Mouse (Mus musculus) cerebellum, adult 11-12 months (tissue): ENCODE measurements around the gene Cers1.

Experiments
- DNase-seq: peaks from one replicate; pipeline ENCODE4 v3.0.0; 2022

Cers1 gene

GRCm38 (mm10) chr8:70352657-70353151 is 37.1 kb downstream of the Cers1 start:
- DNase-seq, result peak; percentile 65

GRCm38 (mm10) chr8:70353194-70353817 is 37.7 kb downstream of the Cers1 start, which contains the start of gene Upf1:
Gene Upf1, minus strand, starts transcription at chr8:70353278.
- DNase-seq, result peak; percentile 100

- DNase-seq, result peak; percentile 26
Observed at GRCm38 (mm10) chr8:70354004-70354403, 38.4 kb downstream of the Cers1 start.

- DNase-seq, result no peak
Observed at GRCm38 (mm10) chr8:70356111-70356510, 40.5 kb downstream of the Cers1 start.

- DNase-seq, result peak; percentile 22
Observed at GRCm38 (mm10) chr8:70359411-70359810, 43.8 kb downstream of the Cers1 start.

- DNase-seq, result no peak
Observed at GRCm38 (mm10) chr8:70360769-70361168, 45.2 kb downstream of the Cers1 start.

GRCm38 (mm10) chr8:70361484-70362032 is 46.0 kb downstream of the Cers1 start:
- no peak for DNase-seq

GRCm38 (mm10) chr8:70364066-70364465 is 48.5 kb downstream of the Cers1 start:
- no peak for DNase-seq

- DNase-seq, result no peak
Observed at GRCm38 (mm10) chr8:70366588-70366987, 51.0 kb downstream of the Cers1 start.

GRCm38 (mm10) chr8:70370476-70370875 is 54.9 kb downstream of the Cers1 start:
- DNase-seq, result peak; percentile 22

- DNase-seq, result peak; percentile 18
Observed at GRCm38 (mm10) chr8:70371951-70372350, 56.4 kb downstream of the Cers1 start.

- DNase-seq, result peak; percentile 57
Observed at GRCm38 (mm10) chr8:70373397-70374317, 58.1 kb downstream of the Cers1 start, which contains the start of gene Comp. Gene Comp, plus strand, starts transcription at chr8:70373558.

- peak; percentile 94 for DNase-seq
Observed at GRCm38 (mm10) chr8:70374318-70374927, 58.8 kb downstream of the Cers1 start.

GRCm38 (mm10) chr8:70375212-70375859 is 59.8 kb downstream of the Cers1 start:
- no peak for DNase-seq

GRCm38 (mm10) chr8:70376275-70376741 is 60.7 kb downstream of the Cers1 start:
- DNase-seq, result peak; percentile 51

- peak; percentile 18 for DNase-seq
Observed at GRCm38 (mm10) chr8:70377049-70377448, 61.5 kb downstream of the Cers1 start.

GRCm38 (mm10) chr8:70380069-70380468 is 64.5 kb downstream of the Cers1 start:
- DNase-seq, result peak; percentile 66
